Mouse (Mus musculus) spleen, adult 18-20 months (tissue): ENCODE results near the gene Trim44.
A peak's percentile ranks its signal among the peaks of the same experiment; 100 is the strongest.

ENCODE experiments used
- DNase-seq, 2 experiments: peaks; one replicate each; pipeline ENCODE4 v3.0.0; 2022; ENCODE audit warnings: mixed read lengths in 2 of 2

Gene Trim44

GRCm38 (mm10) chr2:102407363-102408184, at the start of gene Trim44:
Gene Trim44 (minus strand): TSS chr2:102407828.
- no peak for DNase-seq

- no peak for DNase-seq
These were observed 47.5 kb upstream of the Trim44 start for GRCm38 (mm10) chr2:102455126-102455525.

- DNase-seq = peak in 1 of 2 experiments; percentile 3
These were observed 45.8 kb upstream of the Trim44 start for GRCm38 (mm10) chr2:102453447-102453846.

- DNase-seq = peak in 1 of 2 experiments; percentile 4
These were observed 44.3 kb upstream of the Trim44 start, which contains the start of gene Fjx1 for GRCm38 (mm10) chr2:102451671-102452549. Gene Fjx1 (minus strand): TSS chr2:102452499.

- DNase-seq = peak; percentile 6 to 28
These were observed 43.4 kb upstream of the Trim44 start for GRCm38 (mm10) chr2:102450761-102451670.

GRCm38 (mm10) chr2:102450248-102450760, 42.7 kb upstream of the Trim44 start:
- DNase-seq = peak; percentile 7 to 25

- DNase-seq = no peak
These were observed 42.1 kb upstream of the Trim44 start for GRCm38 (mm10) chr2:102449630-102450247.

- DNase-seq = no peak
These were observed 41.4 kb upstream of the Trim44 start for GRCm38 (mm10) chr2:102449056-102449455.

- no peak for DNase-seq
These were observed 40.2 kb upstream of the Trim44 start for GRCm38 (mm10) chr2:102447831-102448230.

GRCm38 (mm10) chr2:102446851-102447250, 39.2 kb upstream of the Trim44 start:
- no peak for DNase-seq

GRCm38 (mm10) chr2:102437357-102438030, 29.9 kb upstream of the Trim44 start:
- no peak for DNase-seq

- no peak for DNase-seq
These were observed 26.3 kb upstream of the Trim44 start for GRCm38 (mm10) chr2:102433879-102434278.

GRCm38 (mm10) chr2:102431084-102431483, 23.5 kb upstream of the Trim44 start:
- DNase-seq = no peak

GRCm38 (mm10) chr2:102427974-102428373, 20.3 kb upstream of the Trim44 start:
- DNase-seq = no peak

GRCm38 (mm10) chr2:102426434-102426833, 18.8 kb upstream of the Trim44 start:
- DNase-seq = no peak

GRCm38 (mm10) chr2:102416149-102416743, 8.6 kb upstream of the Trim44 start:
- DNase-seq = no peak

- DNase-seq = no peak
These were observed 5.1 kb upstream of the Trim44 start for GRCm38 (mm10) chr2:102412738-102413137.

- DNase-seq = no peak
These were observed 3.0 kb upstream of the Trim44 start for GRCm38 (mm10) chr2:102410615-102411014.

GRCm38 (mm10) chr2:102409741-102410140, 2.1 kb upstream of the Trim44 start:
- no peak for DNase-seq
